Mouse (Mus musculus) small intestine, adult 2 months (tissue): ENCODE data around the gene Cdh1. TPM values are rescaled to one million over a fixed set of nuclear protein-coding genes. Genes with fewer than 3 reads are reported as not detected.

ENCODE experiments used
- H3K27ac ChIP-seq: fragments of 200-500 bp; 2 replicates; pipeline ENCODE4 v1.5.1; 2012; ENCODE audit warnings: low read depth, low read length, control low read depth, inconsistent platforms; ENCODE audit not compliant: insufficient read depth
- H3K27me3 ChIP-seq: fragments of 200-500 bp; 2 replicates; pipeline ENCODE4 v1.6.1; 2012; ENCODE audit warnings: mild to moderate bottlenecking, moderate library complexity, low read length, inconsistent platforms; ENCODE audit not compliant: control insufficient read depth, insufficient read depth
- H3K36me3 ChIP-seq: fragments of 200-500 bp; 2 replicates; pipeline ENCODE4 v1.6.1; 2012; ENCODE audit warnings: mild to moderate bottlenecking, low read length, control low read depth, inconsistent platforms; ENCODE audit not compliant: control insufficient read depth, insufficient read depth
- H3K4me1 ChIP-seq: fragments of 200-500 bp; 2 replicates; pipeline ENCODE4 v1.6.1; 2012; ENCODE audit warnings: low read length, inconsistent platforms, mixed read lengths; ENCODE audit not compliant: control insufficient read depth, insufficient read depth, insufficient read length
- H3K4me3 ChIP-seq: fragments of 200-500 bp; 2 replicates; pipeline ENCODE4 v1.5.1; 2012; ENCODE audit warnings: low read depth, mild to moderate bottlenecking, control low read depth, inconsistent platforms, low read length, moderate library complexity
- CTCF ChIP-seq: fragments of 200-500 bp; IDR thresholded peaks from 2 replicates; pipeline ENCODE4 v1.5.1; 2012; ENCODE audit warnings: low read depth, mild to moderate bottlenecking, control low read depth, inconsistent platforms, low read length, moderate library complexity, mixed read lengths; ENCODE audit not compliant: insufficient replicate concordance, insufficient read length; ENCODE audit errors: extremely low read depth
- POLR2A ChIP-seq: fragments of 200-500 bp; IDR thresholded peaks from 2 replicates; pipeline ENCODE4 v1.6.1; 2012; ENCODE audit warnings: low read depth, mild to moderate bottlenecking, control low read depth, inconsistent platforms, low read length, moderate library complexity
- WGBS: fragments of 180-500 bp; shearing (Covaris S2); methylation state at CpG from one replicate; pipeline ENCODE4 v1.1.7; 2018; 5-methylcytosine and 5-hydroxymethylcytosine counted together
- polyA plus RNA-seq: library from polyadenylated mRNA; depleted of rRNA; stranded (reverse); fragments of >200 nt; gene quantifications from 2 replicates; pipeline ENCODE4 v1.2.3, GENCODE M21; 2012

Cdh1 gene
- polyA plus RNA-seq, 1 experiment = 234 TPM

- no peaks in the 10 kb centered on the region for H3K27me3 ChIP-seq
- no peak overlapping the region for H3K4me3 ChIP-seq
- H3K36me3 ChIP-seq = peaks cover 6% of the 10 kb centered on the region; the same call in 1 of the 2 replicates
- no peak for TF ChIP-seq POLR2A
- no peak for TF ChIP-seq CTCF
- peaks cover 51% of the 10 kb centered on the region for H3K4me1 ChIP-seq
- peak overlapping the region; percentile 37; the same call in 1 of the 2 replicates for H3K27ac ChIP-seq
- WGBS = 62% methylated on average over 6 of the region's 6 CpGs
These were observed 14.0 kb downstream of the Cdh1 start for GRCm38 (mm10) chr8:106617196-106617595.

DNA sequence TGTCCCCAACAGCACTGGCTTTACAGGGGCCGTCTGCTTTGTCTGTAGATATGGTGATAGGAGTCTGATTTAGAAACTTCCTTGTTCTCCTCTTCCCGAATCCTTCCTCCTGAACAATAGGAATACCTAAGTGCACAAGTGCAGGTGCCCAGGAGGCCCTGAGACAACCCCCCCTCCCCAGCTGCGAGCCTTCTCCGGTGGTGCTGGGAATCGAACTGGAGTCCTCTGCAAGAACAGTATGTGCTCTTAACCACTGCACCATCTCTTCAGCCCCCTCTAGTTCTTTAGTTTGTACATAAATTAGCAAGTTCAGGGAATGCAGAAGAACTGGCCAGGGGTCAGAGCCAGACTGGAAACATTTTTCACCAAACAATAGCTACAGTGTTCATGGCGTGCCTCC lies 14.7 kb downstream of the Cdh1 start:
- no peak for TF ChIP-seq CTCF
- Histone ChIP-seq H3K36me3 (peaks cover 6% of the 10 kb centered on the region; the same call in 1 of the 2 replicates), H3K4me3 (no peak overlapping the region), H3K27ac (peak overlapping the region; percentile 37; the same call in 1 of the 2 replicates), H3K4me1 (peaks cover 53% of the 10 kb centered on the region), H3K27me3 (no peaks in the 10 kb centered on the region)
- 66% methylated on average over 6 of the region's 6 CpGs for WGBS

DNA sequence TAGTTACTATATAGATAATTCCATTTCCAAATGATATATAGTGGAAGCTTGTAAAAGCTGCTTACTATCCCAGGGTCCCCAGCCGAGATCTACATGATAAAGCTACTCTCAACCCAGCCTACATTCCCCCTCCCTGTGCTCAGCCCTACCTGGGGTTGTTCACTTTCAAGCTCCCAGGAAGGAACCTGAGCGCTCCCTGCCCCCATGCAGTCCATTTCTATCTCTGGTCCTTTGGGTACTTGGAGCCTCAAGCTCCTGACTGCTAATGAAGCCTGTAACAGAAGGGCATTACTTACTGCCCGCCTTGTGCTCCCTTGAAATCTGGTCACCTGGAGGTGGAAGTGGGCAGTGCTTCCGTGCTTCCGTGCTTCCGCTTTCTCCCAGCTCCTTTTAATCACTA lies 15.2 kb downstream of the Cdh1 start:
- no peak overlapping the region for H3K4me3 ChIP-seq
- WGBS = 55% methylated on average over 6 of the region's 6 CpGs
- TF ChIP-seq CTCF = no peak
- TF ChIP-seq POLR2A = no peak
- H3K27me3 ChIP-seq = no peaks in the 10 kb centered on the region
- H3K36me3 ChIP-seq = peaks cover 5% of the 10 kb centered on the region; the same call in 1 of the 2 replicates
- H3K27ac ChIP-seq = peak overlapping the region; percentile 20; the same call in 1 of the 2 replicates
- H3K4me1 ChIP-seq = peaks cover 51% of the 10 kb centered on the region

GRCm38 (mm10) chr8:106619549-106620245 lies 16.5 kb downstream of the Cdh1 start:
- Histone ChIP-seq H3K27ac (peak overlapping the region; percentile 82), H3K4me1 (peaks cover 55% of the 10 kb centered on the region), H3K4me3 (peak overlapping the region; percentile 8), H3K36me3 (peaks cover 5% of the 10 kb centered on the region; the same call in 1 of the 2 replicates), H3K27me3 (no peaks in the 10 kb centered on the region)
- WGBS = 20% methylated on average over 9 of the region's 9 CpGs
- TF ChIP-seq POLR2A (no peak), CTCF (no peak)

DNA sequence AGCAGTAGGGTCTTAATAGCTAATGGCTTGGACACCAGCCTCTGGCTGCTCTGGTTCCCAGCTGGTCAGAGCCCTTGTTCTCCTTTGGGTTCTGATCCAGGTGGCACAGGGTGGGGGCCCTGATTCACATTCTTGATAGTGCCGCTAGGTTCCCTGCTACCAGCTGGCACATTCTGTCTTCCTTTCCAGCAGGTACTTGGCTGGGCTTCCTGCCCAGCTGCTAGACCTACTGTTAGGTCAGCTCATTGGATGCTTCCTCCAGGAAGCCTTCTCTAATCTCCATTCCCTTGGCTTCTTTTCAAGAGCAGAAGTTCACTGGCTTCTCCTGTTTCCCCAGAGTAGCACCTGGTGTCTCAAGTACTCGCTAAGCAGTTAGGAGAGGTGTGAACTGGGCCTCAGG lies 17.3 kb downstream of the Cdh1 start:
- H3K4me3 ChIP-seq = no peak overlapping the region
- H3K36me3 ChIP-seq = peaks cover 6% of the 10 kb centered on the region; the same call in 1 of the 2 replicates
- peak overlapping the region; percentile 73 for H3K27ac ChIP-seq
- TF ChIP-seq CTCF (no peak), POLR2A (no peak)
- H3K4me1 ChIP-seq = peaks cover 53% of the 10 kb centered on the region
- no peaks in the 10 kb centered on the region for H3K27me3 ChIP-seq
- WGBS = 22% methylated on average over 2 of the region's 2 CpGs

- H3K4me1 ChIP-seq = peaks cover 48% of the 10 kb centered on the region
- no peak for TF ChIP-seq CTCF
- TF ChIP-seq POLR2A = no peak
- H3K27ac ChIP-seq = peak overlapping the region; percentile 92
- H3K27me3 ChIP-seq = no peaks in the 10 kb centered on the region
- no peak overlapping the region for H3K4me3 ChIP-seq
- WGBS = 16% methylated on average over 5 of the region's 5 CpGs
- H3K36me3 ChIP-seq = peaks cover 6% of the 10 kb centered on the region; the same call in 1 of the 2 replicates
These were observed 19.9 kb downstream of the Cdh1 start for GRCm38 (mm10) chr8:106623016-106623415.

DNA sequence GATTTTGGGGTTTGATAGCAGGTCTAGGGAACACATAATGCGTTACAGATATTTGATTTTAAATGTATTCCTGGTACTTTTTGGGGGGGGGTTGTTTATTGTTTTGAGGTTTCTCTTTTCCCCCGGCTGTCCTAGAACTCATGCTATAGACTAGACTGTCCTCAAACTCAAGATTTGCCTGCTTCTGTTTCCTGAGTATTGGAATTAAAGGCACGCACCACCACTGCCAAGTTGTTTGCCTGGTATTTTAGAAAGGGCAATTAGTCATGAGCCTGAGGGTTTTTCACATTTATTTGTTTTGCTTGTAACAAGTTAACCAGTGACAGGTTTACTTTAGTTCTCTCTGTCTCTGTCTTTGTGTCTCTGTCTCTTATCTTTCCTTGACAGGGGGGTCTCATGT lies 20.3 kb downstream of the Cdh1 start:
- H3K4me1 ChIP-seq = peaks cover 48% of the 10 kb centered on the region
- no peaks in the 10 kb centered on the region for H3K27me3 ChIP-seq
- 39% methylated on average over 3 of the region's 3 CpGs for WGBS
- peak overlapping the region; percentile 92 for H3K27ac ChIP-seq
- H3K36me3 ChIP-seq = peaks cover 6% of the 10 kb centered on the region; the same call in 1 of the 2 replicates
- H3K4me3 ChIP-seq = no peak overlapping the region
- no peak for TF ChIP-seq CTCF
- no peak for TF ChIP-seq POLR2A

GRCm38 (mm10) chr8:106623954-106624353 lies 20.8 kb downstream of the Cdh1 start:
- Histone ChIP-seq H3K36me3 (peaks cover 6% of the 10 kb centered on the region; the same call in 1 of the 2 replicates), H3K27me3 (no peaks in the 10 kb centered on the region), H3K27ac (peak overlapping the region; percentile 92), H3K4me3 (no peak overlapping the region), H3K4me1 (peaks cover 48% of the 10 kb centered on the region)
- TF ChIP-seq POLR2A (no peak), CTCF (no peak)
